Mouse (Mus musculus) midbrain, embryonic 15.5 days (tissue): ENCODE data around the gene Lmtk2. TPM values are rescaled to one million over a fixed set of nuclear protein-coding genes. Genes with fewer than 3 reads are reported as not detected.

Source experiments
- ATAC-seq: fragments of 200-750 bp; cut with Nextera tagmentation; replicated peaks from 2 replicates; pipeline ENCODE4 v1.8.0; 2017; ENCODE audit warnings: moderate TSS enrichment
- H3K27ac ChIP-seq: fragments of 300-500 bp; sonication (generic); 2 replicates; pipeline ENCODE4 v1.5.1; 2015; ENCODE audit warnings: mild to moderate bottlenecking, inconsistent platforms
- H3K27me3 ChIP-seq: fragments of 300-500 bp; sonication (generic); replicated peaks from 2 replicates; pipeline ENCODE4 v1.6.1; 2015; ENCODE audit warnings: inconsistent platforms
- H3K36me3 ChIP-seq: fragments of 300-500 bp; sonication (generic); replicated peaks from 2 replicates; pipeline ENCODE4 v1.6.1; 2015; ENCODE audit warnings: inconsistent platforms
- H3K4me1 ChIP-seq: fragments of 300-500 bp; sonication (generic); 2 replicates; pipeline ENCODE4 v1.6.1; 2015; ENCODE audit warnings: inconsistent platforms
- H3K4me2 ChIP-seq: fragments of 300-500 bp; sonication (generic); 2 replicates; pipeline ENCODE4 v1.6.1; 2015; ENCODE audit warnings: inconsistent platforms, mild to moderate bottlenecking, moderate library complexity
- H3K4me3 ChIP-seq: fragments of 300-500 bp; sonication (generic); 2 replicates; pipeline ENCODE4 v1.5.1; 2015; ENCODE audit warnings: mild to moderate bottlenecking, inconsistent platforms
- H3K9ac ChIP-seq: fragments of 300-500 bp; sonication (generic); 2 replicates; pipeline ENCODE4 v1.6.1; 2015; ENCODE audit warnings: mild to moderate bottlenecking, inconsistent platforms
- H3K9me3 ChIP-seq: fragments of 300-500 bp; sonication (generic); 2 replicates; pipeline ENCODE4 v1.6.1; 2016; ENCODE audit warnings: inconsistent platforms
- WGBS: fragments of 180-500 bp; shearing (Covaris S2); methylation state at CpG from one replicate; pipeline ENCODE4 v1.1.7; 2015; ENCODE audit warnings: mixed read lengths; 5-methylcytosine and 5-hydroxymethylcytosine counted together
- polyA plus RNA-seq: library from polyadenylated mRNA; unstranded; fragments of >200 nt; fragmentation: Nextera tagmentation; extraction: Ambion mirVana; gene quantifications from 2 replicates; pipeline ENCODE4 v1.2.1, GENCODE M21; 2015

Lmtk2 gene
- polyA plus RNA-seq, 1 experiment from 2014 or later = 10.4 TPM

GRCm38 (mm10) chr5:144114068-144114467 is 13.8 kb downstream of the Lmtk2 start:
- peaks cover 5% of the 10 kb centered on the region for H3K4me1 ChIP-seq
- 87% methylated on average over 2 of the region's 2 CpGs for WGBS
- H3K4me2 ChIP-seq = no peak overlapping the region
- H3K9me3 ChIP-seq = no peaks in the 10 kb centered on the region
- H3K9ac ChIP-seq = no peak overlapping the region
- no peaks in the 10 kb centered on the region for H3K27me3 ChIP-seq
- H3K36me3 ChIP-seq = no peaks in the 10 kb centered on the region
- H3K27ac ChIP-seq = no peak overlapping the region
- ATAC-seq = no peak
- no peak overlapping the region for H3K4me3 ChIP-seq

- Histone ChIP-seq H3K4me2 (no peak overlapping the region), H3K9ac (no peak overlapping the region), H3K27me3 (no peaks in the 10 kb centered on the region), H3K36me3 (no peaks in the 10 kb centered on the region), H3K4me1 (peaks cover 5% of the 10 kb centered on the region), H3K9me3 (no peaks in the 10 kb centered on the region), H3K4me3 (no peak overlapping the region), H3K27ac (no peak overlapping the region)
- WGBS = 84% methylated on average over 5 of the region's 5 CpGs
- ATAC-seq = no peak
Observed at GRCm38 (mm10) chr5:144114970-144115627, 14.9 kb downstream of the Lmtk2 start.

GRCm38 (mm10) chr5:144115628-144115977 is 15.4 kb downstream of the Lmtk2 start:
- H3K36me3 ChIP-seq = no peaks in the 10 kb centered on the region

GRCm38 (mm10) chr5:144118271-144118670 is 18.0 kb downstream of the Lmtk2 start:
- WGBS = 97% methylated on average over 4 of the region's 4 CpGs
- no peak overlapping the region for H3K9ac ChIP-seq
- no peak for ATAC-seq
- no peak overlapping the region for H3K27ac ChIP-seq
- H3K36me3 ChIP-seq = no peaks in the 10 kb centered on the region
- no peak overlapping the region for H3K4me2 ChIP-seq
- no peak overlapping the region for H3K4me3 ChIP-seq
- H3K9me3 ChIP-seq = no peaks in the 10 kb centered on the region
- no peaks in the 10 kb centered on the region for H3K4me1 ChIP-seq
- no peaks in the 10 kb centered on the region for H3K27me3 ChIP-seq

More at GRCm38 (mm10) chr5:144115628-144115977, 15.4 kb downstream of the Lmtk2 start:
- 68% methylated on average over 2 of the region's 2 CpGs for WGBS
- Histone ChIP-seq H3K27ac (no peak overlapping the region), H3K27me3 (no peaks in the 10 kb centered on the region), H3K4me3 (no peak overlapping the region), H3K4me1 (peaks cover 5% of the 10 kb centered on the region), H3K9me3 (no peaks in the 10 kb centered on the region), H3K4me2 (no peak overlapping the region), H3K9ac (no peak overlapping the region)
- no peak for ATAC-seq

GRCm38 (mm10) chr5:144119286-144119685 is 19.1 kb downstream of the Lmtk2 start:
- Histone ChIP-seq H3K27me3 (no peaks in the 10 kb centered on the region), H3K4me2 (no peak overlapping the region), H3K4me3 (no peak overlapping the region), H3K4me1 (no peaks in the 10 kb centered on the region), H3K36me3 (no peaks in the 10 kb centered on the region), H3K27ac (no peak overlapping the region), H3K9ac (no peak overlapping the region), H3K9me3 (no peaks in the 10 kb centered on the region)
- 85% methylated on average over 2 of the region's 2 CpGs for WGBS
- ATAC-seq = no peak

- H3K9ac ChIP-seq = no peak overlapping the region
- no peaks in the 10 kb centered on the region for H3K9me3 ChIP-seq
- no peaks in the 10 kb centered on the region for H3K27me3 ChIP-seq
- H3K4me3 ChIP-seq = no peak overlapping the region
- no peak overlapping the region for H3K27ac ChIP-seq
- ATAC-seq = no peak
- no peak overlapping the region for H3K4me2 ChIP-seq
- H3K4me1 ChIP-seq = peaks cover 9% of the 10 kb centered on the region
- no peaks in the 10 kb centered on the region for H3K36me3 ChIP-seq
Observed at GRCm38 (mm10) chr5:144121489-144121888, 21.3 kb downstream of the Lmtk2 start.

GRCm38 (mm10) chr5:144125979-144126755 is 25.9 kb downstream of the Lmtk2 start:
- Histone ChIP-seq H3K36me3 (no peaks in the 10 kb centered on the region), H3K4me1 (peaks cover 9% of the 10 kb centered on the region), H3K9ac (no peak overlapping the region), H3K4me2 (no peak overlapping the region), H3K9me3 (no peaks in the 10 kb centered on the region), H3K27ac (peak overlapping the region; percentile 43), H3K4me3 (no peak overlapping the region), H3K27me3 (no peaks in the 10 kb centered on the region)
- 76% methylated on average over 9 of the region's 9 CpGs for WGBS
- no peak for ATAC-seq

GRCm38 (mm10) chr5:144143531-144143930 is 43.3 kb downstream of the Lmtk2 start:
- no peaks in the 10 kb centered on the region for H3K4me1 ChIP-seq
- no peaks in the 10 kb centered on the region for H3K9me3 ChIP-seq
- 98% methylated on average over 5 of the region's 5 CpGs for WGBS
- H3K36me3 ChIP-seq = peaks cover 10% of the 10 kb centered on the region
- no peak overlapping the region for H3K4me2 ChIP-seq
- no peak for ATAC-seq
- H3K27ac ChIP-seq = no peak overlapping the region
- H3K4me3 ChIP-seq = no peak overlapping the region
- H3K27me3 ChIP-seq = no peaks in the 10 kb centered on the region
- H3K9ac ChIP-seq = no peak overlapping the region

GRCm38 (mm10) chr5:144146898-144147297 is 46.7 kb downstream of the Lmtk2 start:
- Histone ChIP-seq H3K4me3 (no peak overlapping the region), H3K4me2 (no peak overlapping the region), H3K9me3 (no peaks in the 10 kb centered on the region), H3K27ac (no peak overlapping the region), H3K4me1 (no peaks in the 10 kb centered on the region), H3K9ac (no peak overlapping the region), H3K36me3 (peaks cover 19% of the 10 kb centered on the region), H3K27me3 (no peaks in the 10 kb centered on the region)
- ATAC-seq = no peak

- Histone ChIP-seq H3K4me1 (no peaks in the 10 kb centered on the region), H3K4me2 (no peak overlapping the region), H3K27ac (no peak overlapping the region), H3K36me3 (peaks cover 20% of the 10 kb centered on the region), H3K9ac (no peak overlapping the region), H3K27me3 (no peaks in the 10 kb centered on the region), H3K4me3 (no peak overlapping the region), H3K9me3 (no peaks in the 10 kb centered on the region)
- ATAC-seq = no peak
- 91% methylated on average over 4 of the region's 4 CpGs for WGBS
Observed at GRCm38 (mm10) chr5:144149530-144149929, 49.3 kb downstream of the Lmtk2 start.

- Histone ChIP-seq H3K9ac (no peak overlapping the region), H3K9me3 (no peaks in the 10 kb centered on the region), H3K36me3 (peaks cover 17% of the 10 kb centered on the region), H3K4me2 (no peak overlapping the region), H3K27ac (no peak overlapping the region), H3K27me3 (no peaks in the 10 kb centered on the region), H3K4me1 (no peaks in the 10 kb centered on the region), H3K4me3 (no peak overlapping the region)
- WGBS = 96% methylated on average over 4 of the region's 4 CpGs
- no peak for ATAC-seq
Observed at GRCm38 (mm10) chr5:144151270-144151669, 51.0 kb downstream of the Lmtk2 start.

- 28% methylated on average over 7 of the region's 7 CpGs for WGBS
- no peak overlapping the region for H3K4me3 ChIP-seq
- H3K36me3 ChIP-seq = peaks cover 8% of the 10 kb centered on the region; the same call in 1 of the 2 replicates
- H3K4me1 ChIP-seq = 0 out of 2 replicates have a peak, but pooled peaks cover 4% of the 10 kb centered on the region
- H3K27ac ChIP-seq = no peak overlapping the region
- H3K9me3 ChIP-seq = no peaks in the 10 kb centered on the region
- H3K27me3 ChIP-seq = no peaks in the 10 kb centered on the region
- H3K4me2 ChIP-seq = no peak overlapping the region
- no peak for ATAC-seq
- no peak overlapping the region for H3K9ac ChIP-seq
Observed at GRCm38 (mm10) chr5:144154528-144154927, 54.3 kb downstream of the Lmtk2 start.

GRCm38 (mm10) chr5:144158604-144159003 is 58.4 kb downstream of the Lmtk2 start:
- Histone ChIP-seq H3K4me2 (no peak overlapping the region), H3K27ac (peak overlapping the region; percentile 45; the same call in 1 of the 2 replicates), H3K36me3 (peaks cover 8% of the 10 kb centered on the region; the same call in 1 of the 2 replicates), H3K9ac (no peak overlapping the region), H3K4me3 (no peak overlapping the region), H3K9me3 (no peaks in the 10 kb centered on the region), H3K4me1 (peaks cover 4% of the 10 kb centered on the region; the same call in 1 of the 2 replicates), H3K27me3 (no peaks in the 10 kb centered on the region)
- 0 out of 2 replicates have a peak, but pooled peaks have one; percentile 39 for ATAC-seq
- whole genome bisulfite sequencing = 31% methylated on average over 4 of the region's 4 CpGs
